Mouse (Mus musculus) forebrain, embryonic 12.5 days (tissue): ENCODE data around the gene P4ha1. TPM values are rescaled to one million over a fixed set of nuclear protein-coding genes. Genes with fewer than 3 reads are reported as not detected.

Experiments used
- polyA plus RNA-seq: library from polyadenylated mRNA; unstranded; fragments of >200 nt; fragmentation: Nextera tagmentation; extraction: Ambion mirVana; gene quantifications from 2 replicates; pipeline ENCODE4 v1.2.1, GENCODE M21; 2016

The P4ha1 gene
- polyA plus RNA-seq, 1 experiment from 2014 or later, result 33.6 TPM

Other genes starting within 250 kb of the P4ha1 start
- gene Sept10, start 101.4 kb upstream of the P4ha1 start, polyA plus RNA-seq, result 30.0 and 30.4 TPM in 2 replicates
- gene Sowahc, start 101.3 kb upstream of the P4ha1 start, polyA plus RNA-seq, result 19.3 and 19.7 TPM in 2 replicates
- 2.4 TPM in 1 of 2 replicates, not detected in the other for gene Gm10273, start 72.3 kb downstream of the P4ha1 start, polyA plus RNA-seq
- gene Pla2g12b, start 80.4 kb downstream of the P4ha1 start, polyA plus RNA-seq, result not detected in 2 replicates
- 0.20 and 0.32 TPM in 2 replicates for gene Oit3, start 118.5 kb downstream of the P4ha1 start, polyA plus RNA-seq